Mouse (Mus musculus) liver, embryonic 11.5 days (tissue): ENCODE results near the gene Lrch4. TPM values are rescaled to one million over a fixed set of nuclear protein-coding genes. Genes with fewer than 3 reads are reported as not detected.

Source experiments
- ATAC-seq: fragments of 200-750 bp; cut with Nextera tagmentation; replicated peaks from 2 replicates; pipeline ENCODE4 v1.8.0; 2017; ENCODE audit warnings: moderate number of reproducible peaks, mild to moderate bottlenecking, moderate TSS enrichment, moderate library complexity; ENCODE audit not compliant: low FRiP score
- DNase-seq: peaks from one replicate; pipeline ENCODE4 v3.0.0-alpha.2; 2017; ENCODE audit warnings: low spot score
- H3K27ac ChIP-seq: fragments of 300-500 bp; sonication (generic); 2 replicates; pipeline ENCODE4 v1.5.1; 2014; ENCODE audit warnings: mild to moderate bottlenecking, low read depth, low read length, control low read depth
- H3K27me3 ChIP-seq: fragments of 300-500 bp; sonication (generic); replicated peaks from 2 replicates; pipeline ENCODE4 v1.6.1; 2014; ENCODE audit warnings: low read length, mixed read lengths; ENCODE audit not compliant: control insufficient read depth, insufficient read depth
- H3K36me3 ChIP-seq: fragments of 300-500 bp; sonication (generic); 2 replicates; pipeline ENCODE4 v1.6.1; 2014; ENCODE audit warnings: mild to moderate bottlenecking, low read length, moderate library complexity, mixed read lengths; ENCODE audit not compliant: control insufficient read depth, insufficient read depth
- H3K4me1 ChIP-seq: fragments of 300-500 bp; sonication (generic); replicated peaks from 2 replicates; pipeline ENCODE4 v1.6.1; 2014; ENCODE audit warnings: low read length, mixed read lengths; ENCODE audit not compliant: control insufficient read depth, insufficient read depth
- H3K4me2 ChIP-seq: fragments of 300-500 bp; sonication (generic); 2 replicates; pipeline ENCODE4 v1.6.1; 2014; ENCODE audit warnings: mild to moderate bottlenecking, control low read depth, moderate library complexity
- H3K4me3 ChIP-seq: fragments of 300-500 bp; sonication (generic); 2 replicates; pipeline ENCODE4 v1.5.1; 2014; ENCODE audit warnings: low read depth, low read length, control low read depth
- H3K9ac ChIP-seq: fragments of 300-500 bp; sonication (generic); 2 replicates; pipeline ENCODE4 v1.6.1; 2014; ENCODE audit warnings: low read depth, low read length, control low read depth
- H3K9me3 ChIP-seq: fragments of 300-500 bp; sonication (generic); 2 replicates; pipeline ENCODE4 v1.6.1; 2016; ENCODE audit warnings: low read length, inconsistent platforms, mixed read lengths; ENCODE audit not compliant: control insufficient read depth
- whole genome bisulfite sequencing: fragments of 180-500 bp; shearing (Covaris S2); extraction: QIAGEN DNeasy Blood & Tissue Kit; methylation state at CpG from one replicate; pipeline ENCODE4 v1.1.7; 2014; 5-methylcytosine and 5-hydroxymethylcytosine counted together
- polyA plus RNA-seq: library from polyadenylated mRNA; unstranded; fragments of >200 nt; fragmentation: Nextera tagmentation; extraction: Ambion mirVana; gene quantifications from 2 replicates; pipeline ENCODE4 v1.2.1, GENCODE M21; 2014

Lrch4 gene
- polyA plus RNA-seq, 1 experiment from 2014 or later = 54.5 TPM

- DNase-seq (peak; percentile 51), ATAC-seq (no peak)
- H3K9ac ChIP-seq = peak overlapping the region; percentile 78
- H3K36me3 ChIP-seq = peaks cover 11% of the 10 kb centered on the region
- H3K4me3 ChIP-seq = peak overlapping the region; percentile 73
- no peaks in the 10 kb centered on the region for H3K9me3 ChIP-seq
- H3K27me3 ChIP-seq = no peaks in the 10 kb centered on the region
- H3K27ac ChIP-seq = peak overlapping the region; percentile 70
- H3K4me2 ChIP-seq = peak overlapping the region; percentile 96
- WGBS = 10% methylated on average over 28 of the region's 28 CpGs
- peaks cover 39% of the 10 kb centered on the region for H3K4me1 ChIP-seq
Measured at GRCm38 (mm10) chr5:137683388-137684293, 54.7 kb downstream of the Lrch4 start.

GRCm38 (mm10) chr5:137684294-137685123 lies 55.6 kb downstream of the Lrch4 start, which contains the start of gene Agfg2:
Agfg2 (minus strand) TSS chr5:137684726.
- WGBS = under 1% methylated on average over 61 of the region's 62 CpGs
- ATAC-seq = peak; percentile 88
- H3K4me1 ChIP-seq = peaks cover 39% of the 10 kb centered on the region

DNA sequence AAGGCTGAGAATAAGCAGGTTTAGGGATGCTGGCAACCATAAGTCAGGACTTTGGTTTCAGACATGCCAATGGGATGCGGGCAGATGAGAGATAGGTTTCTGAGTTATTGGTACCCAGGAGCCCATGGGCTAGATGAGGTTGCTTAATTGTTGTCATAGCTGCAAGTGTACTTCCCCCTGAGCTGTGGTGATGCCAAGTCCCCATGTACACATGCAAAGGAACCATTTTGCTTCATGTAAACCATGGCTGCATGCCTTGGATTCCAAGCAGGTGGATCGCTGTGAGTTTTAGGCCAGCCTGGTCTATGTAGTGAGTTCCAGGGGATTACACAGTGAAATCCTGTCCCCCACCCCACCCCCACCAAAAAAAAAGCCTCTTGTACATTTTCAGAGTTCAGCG lies 56.7 kb downstream of the Lrch4 start:
- H3K4me2 ChIP-seq = peak overlapping the region; percentile 59
- no peaks in the 10 kb centered on the region for H3K9me3 ChIP-seq
- H3K9ac ChIP-seq = peak overlapping the region; percentile 42
- ATAC-seq = no peak
- peak overlapping the region; percentile 87 for H3K27ac ChIP-seq
- no peak for DNase-seq
- no peaks in the 10 kb centered on the region for H3K27me3 ChIP-seq
- H3K36me3 ChIP-seq = peaks cover 3% of the 10 kb centered on the region; the same call in 1 of the 2 replicates
- no peak overlapping the region; the same call in 1 of the 2 replicates for H3K4me3 ChIP-seq
- 58% methylated on average over 3 of the region's 3 CpGs for WGBS
- peaks cover 39% of the 10 kb centered on the region for H3K4me1 ChIP-seq

More at GRCm38 (mm10) chr5:137684294-137685123, 55.6 kb downstream of the Lrch4 start, which contains the start of gene Agfg2:
- Histone ChIP-seq H3K36me3 (peaks cover 7% of the 10 kb centered on the region), H3K27me3 (no peaks in the 10 kb centered on the region), H3K9ac (peak within 1 kb of the TSS; percentile 78), H3K4me2 (peak within 1 kb of the TSS; percentile 96), H3K9me3 (no peaks in the 10 kb centered on the region), H3K27ac (peak within 1 kb of the TSS; percentile 87), H3K4me3 (peak within 1 kb of the TSS; percentile 73)
- DNase-seq = peak; percentile 97

DNA sequence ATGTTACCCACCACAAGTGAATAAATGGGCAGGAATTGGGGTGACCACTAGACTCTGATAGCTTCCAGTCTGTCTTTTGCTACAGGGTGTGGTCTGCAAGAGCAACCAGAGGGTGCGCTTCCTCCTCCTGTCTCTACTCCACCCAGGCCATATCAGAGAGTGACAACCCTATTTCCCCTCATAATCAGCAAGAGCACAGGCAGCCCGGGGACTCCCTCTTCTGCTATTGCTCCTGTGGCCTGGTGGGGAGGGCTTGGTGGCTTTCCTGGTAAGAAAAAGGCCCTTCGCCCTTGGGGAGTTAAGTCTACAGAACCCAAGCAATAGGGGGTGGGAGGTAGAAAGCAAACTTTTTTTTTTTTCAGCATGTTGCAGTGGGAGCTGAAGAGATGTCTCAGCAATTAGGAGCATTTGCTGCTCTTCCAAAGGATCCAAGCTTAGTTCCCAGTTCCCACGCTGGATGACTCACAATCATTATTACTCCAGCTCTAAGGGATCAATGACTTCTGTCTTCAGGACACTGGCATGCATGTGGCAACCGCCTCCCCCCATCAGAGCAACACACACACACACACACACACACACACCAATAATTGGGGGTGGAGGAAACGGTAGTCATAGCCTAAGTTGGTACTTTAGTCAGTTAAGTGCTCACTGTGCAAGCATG lies 57.3 kb downstream of the Lrch4 start:
- no peaks in the 10 kb centered on the region for H3K9me3 ChIP-seq
- DNase-seq (peak; percentile 62), ATAC-seq (peak; percentile 89)
- peaks cover 3% of the 10 kb centered on the region; the same call in 1 of the 2 replicates for H3K36me3 ChIP-seq
- H3K4me3 ChIP-seq = no peak overlapping the region; the same call in 1 of the 2 replicates
- no peaks in the 10 kb centered on the region for H3K27me3 ChIP-seq
- H3K27ac ChIP-seq = peak overlapping the region; percentile 87
- peaks cover 35% of the 10 kb centered on the region for H3K4me1 ChIP-seq
- peak overlapping the region; percentile 59 for H3K4me2 ChIP-seq
- WGBS = 39% methylated on average over 6 of the region's 6 CpGs
- H3K9ac ChIP-seq = peak overlapping the region; percentile 42

DNA sequence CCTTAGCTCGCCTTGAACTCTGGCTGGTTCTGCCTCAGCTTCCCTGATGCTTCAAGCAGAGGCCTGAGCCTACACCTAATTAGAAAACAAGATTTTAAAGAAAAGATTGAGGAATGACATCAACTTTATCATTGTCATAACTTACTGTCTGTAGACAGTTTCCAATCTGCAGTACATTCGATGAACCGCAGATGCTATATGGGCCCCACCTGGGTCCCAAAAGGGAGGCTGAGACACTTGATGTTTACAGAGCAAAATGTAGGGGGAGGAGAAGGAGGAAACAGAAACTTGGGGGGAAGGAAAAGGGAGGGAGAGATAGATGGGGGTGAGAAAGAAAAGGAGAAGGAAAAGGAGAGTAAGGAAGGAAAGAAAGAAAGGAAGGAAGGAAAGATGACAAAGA lies 61.1 kb downstream of the Lrch4 start:
- ATAC-seq (no peak), DNase-seq (no peak)
- no peak overlapping the region for H3K9ac ChIP-seq
- no peaks in the 10 kb centered on the region for H3K36me3 ChIP-seq
- H3K27me3 ChIP-seq = no peaks in the 10 kb centered on the region
- no peak overlapping the region for H3K27ac ChIP-seq
- no peaks in the 10 kb centered on the region for H3K9me3 ChIP-seq
- 83% methylated on average over 3 of the region's 3 CpGs for WGBS
- no peak overlapping the region for H3K4me3 ChIP-seq
- peaks cover 17% of the 10 kb centered on the region for H3K4me1 ChIP-seq
- H3K4me2 ChIP-seq = no peak overlapping the region

DNA sequence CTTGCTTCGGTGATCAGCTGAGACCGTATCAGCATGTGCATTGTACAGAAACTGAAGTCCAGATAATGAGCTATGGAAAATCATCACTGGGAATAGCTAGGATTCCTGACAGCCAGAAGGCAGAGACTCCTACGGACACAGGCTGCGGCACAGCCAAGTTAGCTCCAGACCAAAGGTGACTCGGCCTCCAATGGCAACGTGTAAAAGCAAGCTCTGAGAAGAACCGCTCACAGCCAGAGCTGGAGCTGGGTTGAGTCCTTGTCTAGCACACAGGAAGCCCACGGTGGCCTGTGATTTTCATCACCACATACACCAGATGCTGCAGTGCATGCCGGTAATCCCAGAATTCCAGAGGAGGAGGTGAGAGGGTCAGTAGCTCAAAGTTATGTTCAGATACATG lies 61.6 kb downstream of the Lrch4 start:
- DNase-seq (no peak), ATAC-seq (no peak)
- H3K4me3 ChIP-seq = no peak overlapping the region
- H3K9ac ChIP-seq = no peak overlapping the region
- no peak overlapping the region for H3K27ac ChIP-seq
- 54% methylated on average over 9 of the region's 9 CpGs for WGBS
- no peak overlapping the region for H3K4me2 ChIP-seq
- no peaks in the 10 kb centered on the region for H3K27me3 ChIP-seq
- no peaks in the 10 kb centered on the region for H3K9me3 ChIP-seq
- no peaks in the 10 kb centered on the region for H3K36me3 ChIP-seq
- peaks cover 11% of the 10 kb centered on the region for H3K4me1 ChIP-seq
